In genomic region chr17:47632181-47632840, GRCm38 (mm10) we compare ENCODE assay signal across 13 mouse cellular contexts. TPM values are rescaled to one million over a fixed set of nuclear protein-coding genes. Genes with fewer than 3 reads are reported as not detected.
A peak's percentile ranks its signal among the peaks of the same experiment; 100 is the strongest.
DNase-seq lines count a peak whose midpoint lies in the region; ATAC-seq and TF ChIP-seq lines count a peak whose summit lies in the region.
"Had no signal": no experiment of that assay in that cellular context is flagged by ENCODE, and none has a peak within 500 bp of the region (broad histone marks: within the 10 kb centered on the region; RNA-seq: fewer than 3 reads in every experiment).

No protein-coding gene starts in this region.

- peak overlapping the region; percentile 20; the same call in 1 of the 2 replicates for H3K9ac ChIP-seq in forebrain, embryonic 11.5 days (ENCODE audit: low read length)
- H3K9ac ChIP-seq in liver, embryonic 12.5 days = no peak overlapping the region; the same call in 1 of the 2 replicates
- no peak overlapping the region for H3K9ac ChIP-seq in liver, postnatal 0 days (replicated peaks)
- H3K9ac ChIP-seq in liver, embryonic 13.5 days = peak overlapping the region; percentile 46; the same call in 1 of the 2 replicates

- no peaks in the 10 kb centered on the region for H3K36me3 ChIP-seq in forebrain, embryonic 11.5 days (ENCODE audit: control insufficient read depth, insufficient read depth, low read length)
- peaks cover 17% of the 10 kb centered on the region for H3K36me3 ChIP-seq in forebrain, embryonic 10.5 days (replicated peaks)
- H3K36me3 ChIP-seq in liver, embryonic 12.5 days = peaks cover 31% of the 10 kb centered on the region
- no peaks in the 10 kb centered on the region; the same call in 1 of the 2 replicates for H3K36me3 ChIP-seq in liver, postnatal 0 days (replicated peaks; ENCODE audit: insufficient read depth, low read length)
- H3K36me3 ChIP-seq in liver, embryonic 13.5 days = peaks cover 26% of the 10 kb centered on the region

- no peak for TF ChIP-seq EP300 in liver, postnatal 0 days (IDR thresholded peaks at IDR 0.05; ENCODE audit: low read depth)

- 0 out of 2 replicates have a peak overlapping the region, but pooled peaks have one; percentile 15 for H3K4me2 ChIP-seq in forebrain, embryonic 11.5 days (ENCODE audit: low read depth, low read length, severe bottlenecking)
- peak overlapping the region; percentile 26 for H3K4me2 ChIP-seq in liver, embryonic 12.5 days
- no peak overlapping the region for H3K4me2 ChIP-seq in liver, postnatal 0 days (ENCODE audit: low read depth, low read length)
- H3K4me2 ChIP-seq in liver, embryonic 13.5 days = peak overlapping the region; percentile 33; the same call in 1 of the 2 replicates

- H3K27me3 ChIP-seq in forebrain, embryonic 11.5 days (ENCODE audit: control insufficient read depth, insufficient read depth, low read length) = no peaks in the 10 kb centered on the region
- H3K27me3 ChIP-seq in forebrain, embryonic 10.5 days (ENCODE audit: poor library complexity, severe bottlenecking) = no peaks in the 10 kb centered on the region
- no peaks in the 10 kb centered on the region for H3K27me3 ChIP-seq in liver, embryonic 12.5 days (replicated peaks)
- no peaks in the 10 kb centered on the region for H3K27me3 ChIP-seq in liver, postnatal 0 days (ENCODE audit: insufficient read depth, low read length)
- no peaks in the 10 kb centered on the region for H3K27me3 ChIP-seq in liver, embryonic 13.5 days
- H3K27me3 ChIP-seq: Patski had no signal

- H3K9me3 ChIP-seq in forebrain, embryonic 11.5 days (ENCODE audit: control insufficient read depth, low read length) = no peaks in the 10 kb centered on the region
- no peaks in the 10 kb centered on the region for H3K9me3 ChIP-seq in forebrain, embryonic 10.5 days
- H3K9me3 ChIP-seq in liver, embryonic 12.5 days (replicated peaks) = no peaks in the 10 kb centered on the region
- no peaks in the 10 kb centered on the region for H3K9me3 ChIP-seq in liver, postnatal 0 days (ENCODE audit: low read length)
- H3K9me3 ChIP-seq in liver, embryonic 13.5 days (replicated peaks) = no peaks in the 10 kb centered on the region

- ATAC-seq in forebrain, embryonic 11.5 days (replicated peaks; ENCODE audit: low FRiP score) = no peak
- ATAC-seq in liver, embryonic 12.5 days = no peak
- ATAC-seq in liver, postnatal 0 days = no peak
- ATAC-seq in liver, embryonic 13.5 days (ENCODE audit: low read depth) = no peak
- ATAC-seq: Patski had no signal

- no peak for TF ChIP-seq CTCF in liver, postnatal 0 days (IDR thresholded peaks at IDR 0.05; ENCODE audit: low read depth)

- peaks cover 4% of the 10 kb centered on the region; the same call in 1 of the 2 replicates for H3K4me1 ChIP-seq in forebrain, embryonic 11.5 days (replicated peaks; ENCODE audit: control insufficient read depth, insufficient read depth, low read length)
- peaks cover 43% of the 10 kb centered on the region for H3K4me1 ChIP-seq in forebrain, embryonic 10.5 days
- peaks cover 59% of the 10 kb centered on the region for H3K4me1 ChIP-seq in liver, embryonic 12.5 days
- peaks cover 23% of the 10 kb centered on the region for H3K4me1 ChIP-seq in liver, postnatal 0 days (ENCODE audit: insufficient read depth)
- H3K4me1 ChIP-seq in liver, embryonic 13.5 days (replicated peaks) = peaks cover 58% of the 10 kb centered on the region

- H3K27ac ChIP-seq in forebrain, embryonic 11.5 days (ENCODE audit: low read depth, low read length) = no peak overlapping the region
- H3K27ac ChIP-seq in forebrain, embryonic 10.5 days = no peak overlapping the region
- H3K27ac ChIP-seq in liver, embryonic 12.5 days = no peak overlapping the region
- no peak overlapping the region for H3K27ac ChIP-seq in liver, postnatal 0 days (ENCODE audit: low read depth)
- no peak overlapping the region for H3K27ac ChIP-seq in liver, embryonic 13.5 days
- H3K27ac ChIP-seq: kidney, postnatal 0 days had no signal

- WGBS in forebrain, embryonic 11.5 days = 66% methylated on average over 4 of the region's 4 CpGs
- 73% methylated on average over 4 of the region's 4 CpGs for WGBS in forebrain, embryonic 10.5 days
- WGBS in liver, embryonic 12.5 days (ENCODE audit: insufficient replicate concordance) = 70% methylated on average over 4 of the region's 4 CpGs
- 70% methylated on average over 4 of the region's 4 CpGs for WGBS in liver, postnatal 0 days (ENCODE audit: insufficient replicate concordance)
- WGBS in liver, embryonic 13.5 days (ENCODE audit: insufficient replicate concordance) = 71% methylated on average over 4 of the region's 4 CpGs

- no peak for DNase-seq in forebrain, embryonic 11.5 days (ENCODE audit: low spot score)
- no peak for DNase-seq in forebrain, embryonic 10.5 days (ENCODE audit: extremely low spot score, low spot score)
- no peak for DNase-seq in liver, postnatal 0 days
- DNase-seq in liver, embryonic 13.5 days = no peak
- DNase-seq in right cerebral cortex, postnatal 10 days (ENCODE audit: low spot score in 2 of 2) = no peak
- DNase-seq in adrenal gland, postnatal 10 days = no peak
- no peak for DNase-seq in cerebellum, adult 9-11 months
- DNase-seq: cerebellum, adult 11-12 months; heart, postnatal 14 days; lung, postnatal 36 days had no signal

- no peak overlapping the region for H3K4me3 ChIP-seq in forebrain, embryonic 11.5 days (ENCODE audit: low read depth, low read length)
- no peak overlapping the region for H3K4me3 ChIP-seq in forebrain, embryonic 10.5 days
- H3K4me3 ChIP-seq in liver, embryonic 12.5 days = no peak overlapping the region
- no peak overlapping the region for H3K4me3 ChIP-seq in liver, postnatal 0 days (ENCODE audit: low read depth, low read length)
- H3K4me3 ChIP-seq in liver, embryonic 13.5 days (replicated peaks) = peak overlapping the region; percentile 14; the same call in 1 of the 2 replicates

RNA-seq across cellular contexts. Expression of gene Usp49, which starts 1.8 kb away (rescaled TPM):
- polyA plus RNA-seq in forebrain, embryonic 11.5 days (2014; fragmentation: Nextera tagmentation; extraction: Ambion mirVana) = 7.2 and 8.1 TPM in 2 replicates
- 5.0 and 6.0 TPM in 2 replicates for polyA plus RNA-seq in forebrain, embryonic 10.5 days (2016; fragmentation: Nextera tagmentation; extraction: Ambion mirVana)
- 5.0 and 6.2 TPM in 2 replicates for polyA plus RNA-seq in liver, embryonic 12.5 days (2016; fragmentation: Nextera tagmentation; extraction: Ambion mirVana)
- 1.2 and 1.6 TPM in 2 replicates for polyA plus RNA-seq in liver, postnatal 0 days (2015; fragmentation: Nextera tagmentation; extraction: Ambion mirVana)
- polyA plus RNA-seq in liver, embryonic 13.5 days (2015; fragmentation: Nextera tagmentation; extraction: Ambion mirVana) = 3.3 and 4.1 TPM in 2 replicates
- 1 to 10 TPM; 6.8 to 9.0 TPM for total RNA-seq in adrenal gland, postnatal 10 days (2021)

RNA-seq across cellular contexts. Expression of gene Gm20517, which starts 20.9 kb away (rescaled TPM):
- 2.4 and 3.6 TPM in 2 replicates for polyA plus RNA-seq in forebrain, embryonic 11.5 days (2014; fragmentation: Nextera tagmentation; extraction: Ambion mirVana)
- 1.5 and 1.9 TPM in 2 replicates for polyA plus RNA-seq in forebrain, embryonic 10.5 days (2016; fragmentation: Nextera tagmentation; extraction: Ambion mirVana)
- polyA plus RNA-seq in liver, embryonic 12.5 days (2016; fragmentation: Nextera tagmentation; extraction: Ambion mirVana) = 2.3 and 2.7 TPM in 2 replicates
- 0.79 and 0.82 TPM in 2 replicates for polyA plus RNA-seq in liver, postnatal 0 days (2015; fragmentation: Nextera tagmentation; extraction: Ambion mirVana)
- polyA plus RNA-seq in liver, embryonic 13.5 days (2015; fragmentation: Nextera tagmentation; extraction: Ambion mirVana) = 1.8 TPM in 2 replicates
- 1 to 10 TPM; 2.8 to 5.5 TPM for total RNA-seq in adrenal gland, postnatal 10 days (2021)

RNA-seq across cellular contexts. Expression of gene Med20, which starts 20.9 kb away (rescaled TPM):
- polyA plus RNA-seq in forebrain, embryonic 11.5 days (2014; fragmentation: Nextera tagmentation; extraction: Ambion mirVana) = 44.5 and 45.5 TPM in 2 replicates
- polyA plus RNA-seq in forebrain, embryonic 10.5 days (2016; fragmentation: Nextera tagmentation; extraction: Ambion mirVana) = 43.4 and 47.5 TPM in 2 replicates
- polyA plus RNA-seq in liver, embryonic 12.5 days (2016; fragmentation: Nextera tagmentation; extraction: Ambion mirVana) = 31.2 and 32.6 TPM in 2 replicates
- 13.5 and 14.4 TPM in 2 replicates for polyA plus RNA-seq in liver, postnatal 0 days (2015; fragmentation: Nextera tagmentation; extraction: Ambion mirVana)
- polyA plus RNA-seq in liver, embryonic 13.5 days (2015; fragmentation: Nextera tagmentation; extraction: Ambion mirVana) = 26.0 and 26.1 TPM in 2 replicates
- 10 to 100 TPM; 38.1 to 39.8 TPM for total RNA-seq in adrenal gland, postnatal 10 days (2021)

RNA-seq across cellular contexts. Expression of gene Bysl, which starts 21.0 kb away (rescaled TPM):
- polyA plus RNA-seq in forebrain, embryonic 11.5 days (2014; fragmentation: Nextera tagmentation; extraction: Ambion mirVana) = 34.6 and 37.3 TPM in 2 replicates
- polyA plus RNA-seq in forebrain, embryonic 10.5 days (2016; fragmentation: Nextera tagmentation; extraction: Ambion mirVana) = 43.2 and 45.4 TPM in 2 replicates
- polyA plus RNA-seq in liver, embryonic 12.5 days (2016; fragmentation: Nextera tagmentation; extraction: Ambion mirVana) = 34.6 and 35.2 TPM in 2 replicates
- 8.9 and 10.6 TPM in 2 replicates for polyA plus RNA-seq in liver, postnatal 0 days (2015; fragmentation: Nextera tagmentation; extraction: Ambion mirVana)
- polyA plus RNA-seq in liver, embryonic 13.5 days (2015; fragmentation: Nextera tagmentation; extraction: Ambion mirVana) = 28.0 and 28.4 TPM in 2 replicates
- total RNA-seq in adrenal gland, postnatal 10 days (2021) = 10 to 100 TPM; 14.1 to 16.6 TPM

RNA-seq across cellular contexts. Expression of gene Tomm6, which starts 55.9 kb away (rescaled TPM):
- polyA plus RNA-seq in forebrain, embryonic 11.5 days (2014; fragmentation: Nextera tagmentation; extraction: Ambion mirVana) = 326 and 354 TPM in 2 replicates
- 362 and 379 TPM in 2 replicates for polyA plus RNA-seq in forebrain, embryonic 10.5 days (2016; fragmentation: Nextera tagmentation; extraction: Ambion mirVana)
- polyA plus RNA-seq in liver, embryonic 12.5 days (2016; fragmentation: Nextera tagmentation; extraction: Ambion mirVana) = 339 and 360 TPM in 2 replicates
- 268 and 275 TPM in 2 replicates for polyA plus RNA-seq in liver, postnatal 0 days (2015; fragmentation: Nextera tagmentation; extraction: Ambion mirVana)
- polyA plus RNA-seq in liver, embryonic 13.5 days (2015; fragmentation: Nextera tagmentation; extraction: Ambion mirVana) = 288 and 289 TPM in 2 replicates
- 100 to 1,000 TPM; 223 to 226 TPM for total RNA-seq in adrenal gland, postnatal 10 days (2021)

Comparison
In these comparisons a context has a peak if more than half of its experiments do, and no peak if none do; other contexts are left out.
1. H3K9ac ChIP-seq: peak in forebrain, embryonic 11.5 days (single experiment) and liver, embryonic 13.5 days (single experiment); none in liver, embryonic 12.5 days (single experiment) and liver, postnatal 0 days (single experiment).